Mouse (Mus musculus): ENCODE results near the gene Rpl3. TPM values are rescaled to one million over a fixed set of nuclear protein-coding genes. Genes with fewer than 3 reads are reported as not detected.

Gene Rpl3
- polyA plus RNA-seq, 1 experiment from 2014 or later: 1,289 TPM

DNA sequence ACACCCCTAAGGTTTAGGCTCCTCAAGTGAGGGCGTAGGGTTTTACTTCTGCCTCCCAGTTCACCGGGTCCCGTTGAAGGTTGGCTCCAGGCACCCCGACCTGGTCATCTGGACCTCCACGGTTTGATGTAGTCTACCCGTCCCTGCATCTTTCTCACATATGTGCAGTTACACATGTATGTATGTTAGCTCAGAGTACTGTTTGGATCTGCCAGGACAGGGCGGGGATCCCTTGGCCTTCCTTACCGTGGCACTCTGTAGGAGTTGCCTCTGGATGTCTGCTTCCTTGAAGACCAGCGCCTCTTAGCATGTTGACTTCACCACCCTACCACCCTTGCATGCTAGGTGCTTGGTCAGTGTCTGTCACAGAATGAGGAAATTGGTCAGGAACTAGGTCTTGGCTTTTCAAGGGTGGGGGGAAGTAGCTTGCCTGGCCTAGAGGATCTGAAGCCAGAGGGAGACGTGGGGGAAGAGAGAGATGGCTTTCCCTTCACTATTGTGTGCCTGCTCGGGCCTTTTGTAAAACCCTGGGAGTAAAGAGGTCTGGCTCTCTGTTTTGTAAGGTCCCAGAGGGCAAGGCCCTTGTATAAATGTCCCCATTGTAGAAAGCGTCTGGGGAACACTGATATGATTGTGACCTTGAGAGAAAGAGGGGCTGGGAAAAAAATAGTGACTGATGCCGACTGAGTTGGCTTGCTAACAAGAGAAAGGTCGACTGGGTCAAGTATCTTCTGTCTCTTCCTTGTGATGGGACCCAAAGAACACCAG, 42.2 kb upstream of the Rpl3 start:
- DNase-seq (ENCODE audit: low spot score): peak; percentile 27
- Histone ChIP-seq H3K4me3 (ENCODE audit: low read depth, low read length) (peak overlapping the region; percentile 58), H3K9me3 (replicated peaks; ENCODE audit: control insufficient read depth, low read length) (no peaks in the 10 kb centered on the region), H3K4me1 (ENCODE audit: control insufficient read depth, insufficient read depth, low read length) (peaks cover 6% of the 10 kb centered on the region), H3K9ac (replicated peaks; ENCODE audit: low read length) (peak overlapping the region; percentile 91), H3K27me3 (ENCODE audit: control insufficient read depth, insufficient read depth, low read length) (no peaks in the 10 kb centered on the region), H3K36me3 (replicated peaks; ENCODE audit: control insufficient read depth, insufficient read depth, low read depth, low read length) (peaks cover 3% of the 10 kb centered on the region; the same call in 1 of the 2 replicates), H3K27ac (replicated peaks; ENCODE audit: low read depth, low read length) (peak overlapping the region; percentile 98), H3K4me2 (ENCODE audit: low read depth, low read length) (peak overlapping the region; percentile 73)
- 12% methylated on average over 14 of the region's 14 CpGs for WGBS
- peak; percentile 30; the same call in 1 of the 2 replicates for ATAC-seq (replicated peaks; ENCODE audit: insufficient number of reproducible peaks, low FRiP score, low TSS enrichment, low read depth)

GRCm38 (mm10) chr15:80132993-80133586, 41.4 kb upstream of the Rpl3 start, which contains the start of gene Tab1:
Gene Tab1 (plus strand): TSS chr15:80133127.
- peak within 1 kb of the TSS; percentile 91 for H3K9ac ChIP-seq (replicated peaks; ENCODE audit: low read length)
- H3K4me2 ChIP-seq (ENCODE audit: low read depth, low read length): peak within 1 kb of the TSS; percentile 73
- no peaks in the 10 kb centered on the region for H3K27me3 ChIP-seq (ENCODE audit: control insufficient read depth, insufficient read depth, low read length)
- H3K36me3 ChIP-seq (replicated peaks; ENCODE audit: control insufficient read depth, insufficient read depth, low read depth, low read length): peaks cover 3% of the 10 kb centered on the region; the same call in 1 of the 2 replicates
- under 1% methylated on average over 56 of the region's 59 CpGs for WGBS
- peak within 1 kb of the TSS; percentile 98 for H3K27ac ChIP-seq (replicated peaks; ENCODE audit: low read depth, low read length)
- peak; percentile 88 for ATAC-seq (replicated peaks; ENCODE audit: insufficient number of reproducible peaks, low FRiP score, low TSS enrichment, low read depth)
- peak; percentile 95 for DNase-seq (ENCODE audit: low spot score)
- H3K4me1 ChIP-seq (ENCODE audit: control insufficient read depth, insufficient read depth, low read length): peaks cover 6% of the 10 kb centered on the region
- peak within 1 kb of the TSS; percentile 58 for H3K4me3 ChIP-seq (ENCODE audit: low read depth, low read length)
- H3K9me3 ChIP-seq (replicated peaks; ENCODE audit: control insufficient read depth, low read length): no peaks in the 10 kb centered on the region

GRCm38 (mm10) chr15:80132452-80132851, 40.8 kb upstream of the Rpl3 start:
- peaks cover 3% of the 10 kb centered on the region; the same call in 1 of the 2 replicates for H3K36me3 ChIP-seq (replicated peaks; ENCODE audit: control insufficient read depth, insufficient read depth, low read depth, low read length)
- DNase-seq (ENCODE audit: low spot score) (no peak), ATAC-seq (replicated peaks; ENCODE audit: insufficient number of reproducible peaks, low FRiP score, low TSS enrichment, low read depth) (no peak)
- no peaks in the 10 kb centered on the region for H3K9me3 ChIP-seq (replicated peaks; ENCODE audit: control insufficient read depth, low read length)
- no peaks in the 10 kb centered on the region for H3K27me3 ChIP-seq (ENCODE audit: control insufficient read depth, insufficient read depth, low read length)
- H3K4me1 ChIP-seq (ENCODE audit: control insufficient read depth, insufficient read depth, low read length): peaks cover 6% of the 10 kb centered on the region
- H3K4me2 ChIP-seq (ENCODE audit: low read depth, low read length): peak overlapping the region; percentile 8; the same call in 1 of the 2 replicates
- no peak overlapping the region for H3K27ac ChIP-seq (replicated peaks; ENCODE audit: low read depth, low read length)
- 87% methylated on average over 9 of the region's 9 CpGs for WGBS
- H3K9ac ChIP-seq (replicated peaks; ENCODE audit: low read length): no peak overlapping the region
- H3K4me3 ChIP-seq (ENCODE audit: low read depth, low read length): peak overlapping the region; percentile 58; the same call in 1 of the 2 replicates

GRCm38 (mm10) chr15:80131421-80131820, 39.8 kb upstream of the Rpl3 start:
- Histone ChIP-seq H3K27me3 (ENCODE audit: control insufficient read depth, insufficient read depth, low read length) (no peaks in the 10 kb centered on the region), H3K4me3 (ENCODE audit: low read depth, low read length) (no peak overlapping the region), H3K4me2 (ENCODE audit: low read depth, low read length) (no peak overlapping the region), H3K4me1 (ENCODE audit: control insufficient read depth, insufficient read depth, low read length) (peaks cover 6% of the 10 kb centered on the region), H3K9me3 (replicated peaks; ENCODE audit: control insufficient read depth, low read length) (no peaks in the 10 kb centered on the region), H3K9ac (replicated peaks; ENCODE audit: low read length) (no peak overlapping the region), H3K36me3 (replicated peaks; ENCODE audit: control insufficient read depth, insufficient read depth, low read depth, low read length) (peaks cover under 1% of the 10 kb centered on the region; the same call in 1 of the 2 replicates), H3K27ac (replicated peaks; ENCODE audit: low read depth, low read length) (no peak overlapping the region)
- no peak for DNase-seq (ENCODE audit: low spot score)
- 83% methylated on average over 6 of the region's 6 CpGs for WGBS
- no peak for ATAC-seq (replicated peaks; ENCODE audit: insufficient number of reproducible peaks, low FRiP score, low TSS enrichment, low read depth)

GRCm38 (mm10) chr15:80130689-80131088, 39.0 kb upstream of the Rpl3 start:
- 81% methylated on average over 5 of the region's 5 CpGs for WGBS

DNA sequence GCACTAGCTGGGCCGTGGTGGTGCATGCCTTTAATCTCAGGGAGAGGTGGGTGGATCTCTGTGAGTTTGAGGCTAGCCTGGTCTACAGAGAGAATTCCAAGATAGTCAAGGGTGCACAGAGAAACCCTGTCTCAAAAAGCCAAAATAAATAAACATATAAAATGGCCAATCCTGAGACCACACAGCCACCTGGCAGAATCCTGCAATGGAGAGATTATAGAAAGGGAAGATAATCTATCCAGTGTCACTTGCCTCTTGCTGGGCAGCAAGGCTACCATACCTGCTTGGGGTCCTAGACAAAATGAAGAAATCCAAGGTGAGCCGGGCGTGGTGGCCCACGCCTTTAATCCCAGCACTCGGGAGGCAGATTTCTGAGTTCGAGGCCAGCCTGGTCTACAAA, 38.3 kb upstream of the Rpl3 start:
- no peak for DNase-seq (ENCODE audit: low spot score)
- 85% methylated on average over 6 of the region's 6 CpGs for WGBS

More at GRCm38 (mm10) chr15:80130689-80131088, 39.0 kb upstream of the Rpl3 start:
- H3K4me2 ChIP-seq (ENCODE audit: low read depth, low read length): no peak overlapping the region
- no peak overlapping the region for H3K4me3 ChIP-seq (ENCODE audit: low read depth, low read length)
- H3K27me3 ChIP-seq (ENCODE audit: control insufficient read depth, insufficient read depth, low read length): no peaks in the 10 kb centered on the region
- H3K9me3 ChIP-seq (replicated peaks; ENCODE audit: control insufficient read depth, low read length): no peaks in the 10 kb centered on the region
- H3K36me3 ChIP-seq (replicated peaks; ENCODE audit: control insufficient read depth, insufficient read depth, low read depth, low read length): no peaks in the 10 kb centered on the region
- H3K27ac ChIP-seq (replicated peaks; ENCODE audit: low read depth, low read length): no peak overlapping the region
- H3K9ac ChIP-seq (replicated peaks; ENCODE audit: low read length): no peak overlapping the region
- DNase-seq (ENCODE audit: low spot score) (no peak), ATAC-seq (replicated peaks; ENCODE audit: insufficient number of reproducible peaks, low FRiP score, low TSS enrichment, low read depth) (no peak)
- peaks cover 6% of the 10 kb centered on the region for H3K4me1 ChIP-seq (ENCODE audit: control insufficient read depth, insufficient read depth, low read length)

GRCm38 (mm10) chr15:80127191-80127590, 35.5 kb upstream of the Rpl3 start:
- no peak overlapping the region for H3K4me3 ChIP-seq (ENCODE audit: low read depth, low read length)
- H3K4me1 ChIP-seq (ENCODE audit: control insufficient read depth, insufficient read depth, low read length): no peaks in the 10 kb centered on the region
- H3K27ac ChIP-seq (replicated peaks; ENCODE audit: low read depth, low read length): no peak overlapping the region
- 50% methylated on average over 1 of the region's 1 CpGs for WGBS
- no peak overlapping the region for H3K4me2 ChIP-seq (ENCODE audit: low read depth, low read length)
- ATAC-seq (replicated peaks; ENCODE audit: insufficient number of reproducible peaks, low FRiP score, low TSS enrichment, low read depth): no peak
- no peaks in the 10 kb centered on the region for H3K36me3 ChIP-seq (replicated peaks; ENCODE audit: control insufficient read depth, insufficient read depth, low read depth, low read length)
- peak; percentile 18 for DNase-seq (ENCODE audit: low spot score)
- H3K9me3 ChIP-seq (replicated peaks; ENCODE audit: control insufficient read depth, low read length): no peaks in the 10 kb centered on the region
- no peaks in the 10 kb centered on the region for H3K27me3 ChIP-seq (ENCODE audit: control insufficient read depth, insufficient read depth, low read length)
- H3K9ac ChIP-seq (replicated peaks; ENCODE audit: low read length): no peak overlapping the region

More for the DNA sequence above, 38.3 kb upstream of the Rpl3 start:
- H3K9me3 ChIP-seq (replicated peaks; ENCODE audit: control insufficient read depth, low read length): no peaks in the 10 kb centered on the region
- H3K4me3 ChIP-seq (ENCODE audit: low read depth, low read length): no peak overlapping the region
- H3K36me3 ChIP-seq (replicated peaks; ENCODE audit: control insufficient read depth, insufficient read depth, low read depth, low read length): no peaks in the 10 kb centered on the region
- ATAC-seq (replicated peaks; ENCODE audit: insufficient number of reproducible peaks, low FRiP score, low TSS enrichment, low read depth): no peak
- H3K9ac ChIP-seq (replicated peaks; ENCODE audit: low read length): no peak overlapping the region
- no peak overlapping the region for H3K27ac ChIP-seq (replicated peaks; ENCODE audit: low read depth, low read length)
- H3K27me3 ChIP-seq (ENCODE audit: control insufficient read depth, insufficient read depth, low read length): no peaks in the 10 kb centered on the region
- H3K4me1 ChIP-seq (ENCODE audit: control insufficient read depth, insufficient read depth, low read length): peaks cover 6% of the 10 kb centered on the region
- no peak overlapping the region for H3K4me2 ChIP-seq (ENCODE audit: low read depth, low read length)

- H3K36me3 ChIP-seq (replicated peaks; ENCODE audit: control insufficient read depth, insufficient read depth, low read depth, low read length): no peaks in the 10 kb centered on the region
- no peak overlapping the region for H3K27ac ChIP-seq (replicated peaks; ENCODE audit: low read depth, low read length)
- no peaks in the 10 kb centered on the region for H3K27me3 ChIP-seq (ENCODE audit: control insufficient read depth, insufficient read depth, low read length)
- H3K4me2 ChIP-seq (ENCODE audit: low read depth, low read length): no peak overlapping the region
- H3K9me3 ChIP-seq (replicated peaks; ENCODE audit: control insufficient read depth, low read length): no peaks in the 10 kb centered on the region
- DNase-seq (ENCODE audit: low spot score): no peak
- no peak overlapping the region for H3K9ac ChIP-seq (replicated peaks; ENCODE audit: low read length)
- WGBS: 80% methylated on average over 4 of the region's 4 CpGs
- H3K4me3 ChIP-seq (ENCODE audit: low read depth, low read length): no peak overlapping the region
- ATAC-seq (replicated peaks; ENCODE audit: insufficient number of reproducible peaks, low FRiP score, low TSS enrichment, low read depth): no peak
- H3K4me1 ChIP-seq (ENCODE audit: control insufficient read depth, insufficient read depth, low read length): no peaks in the 10 kb centered on the region
Observed at GRCm38 (mm10) chr15:80124651-80125050, 33.0 kb upstream of the Rpl3 start.
